Mouse (Mus musculus) heart, postnatal 0 days (tissue): ENCODE measurements around the gene Nrcam. TPM values are rescaled to one million over a fixed set of nuclear protein-coding genes. Genes with fewer than 3 reads are reported as not detected.

ENCODE experiments used
- ATAC-seq: fragments of 200-750 bp; cut with Nextera tagmentation; 2 replicates; pipeline ENCODE4 v1.8.0; 2017; ENCODE audit warnings: low read depth, moderate number of reproducible peaks, moderate library complexity; ENCODE audit not compliant: insufficient read depth
- DNase-seq: peaks from one replicate; pipeline ENCODE4 v3.0.0-alpha.2; 2016; ENCODE audit warnings: low spot score
- H3K27ac ChIP-seq: fragments of 300-500 bp; sonication (generic); 2 replicates; pipeline ENCODE4 v1.5.1; 2014; ENCODE audit warnings: low read depth, mild to moderate bottlenecking
- H3K27me3 ChIP-seq: fragments of 300-500 bp; sonication (generic); 2 replicates; pipeline ENCODE4 v1.6.1; 2014; ENCODE audit warnings: low read length, mixed read lengths; ENCODE audit not compliant: control insufficient read depth, insufficient read depth
- H3K36me3 ChIP-seq: fragments of 300-500 bp; sonication (generic); replicated peaks from 2 replicates; pipeline ENCODE4 v1.6.1; 2014; ENCODE audit warnings: low read length, mixed read lengths; ENCODE audit not compliant: control insufficient read depth, insufficient read depth
- H3K4me1 ChIP-seq: fragments of 300-500 bp; sonication (generic); 2 replicates; pipeline ENCODE4 v1.6.1; 2014; ENCODE audit warnings: antibody characterized with exemption; ENCODE audit not compliant: control insufficient read depth, insufficient read depth
- H3K4me2 ChIP-seq: fragments of 300-500 bp; sonication (generic); 2 replicates; pipeline ENCODE4 v1.6.1; 2014; ENCODE audit warnings: low read depth, mild to moderate bottlenecking, low read length, moderate library complexity
- H3K4me3 ChIP-seq: fragments of 300-500 bp; sonication (generic); 2 replicates; pipeline ENCODE4 v1.5.1; 2014; ENCODE audit warnings: low read depth, low read length
- H3K9ac ChIP-seq: fragments of 300-500 bp; sonication (generic); replicated peaks from 2 replicates; pipeline ENCODE4 v1.6.1; 2014; ENCODE audit warnings: low read depth, low read length, mixed read lengths
- H3K9me3 ChIP-seq: fragments of 300-500 bp; sonication (generic); replicated peaks from 2 replicates; pipeline ENCODE4 v1.6.1; 2016; ENCODE audit warnings: low read length; ENCODE audit not compliant: control insufficient read depth
- CTCF ChIP-seq: IDR thresholded peaks from 2 replicates; pipeline ENCODE4 v1.5.1; 2016; ENCODE audit warnings: antibody characterized with exemption, control low read depth, low read depth
- EP300 ChIP-seq: IDR thresholded peaks from 2 replicates; pipeline ENCODE4 v1.6.1; 2016; ENCODE audit warnings: antibody characterized with exemption, low read depth
- WGBS: fragments of 180-500 bp; shearing (Covaris S2); extraction: QIAGEN DNeasy Blood & Tissue Kit; methylation state at CpG from one replicate; pipeline ENCODE4 v1.1.7; 2014; 5-methylcytosine and 5-hydroxymethylcytosine counted together
- polyA plus RNA-seq: library from polyadenylated mRNA; unstranded; fragments of >200 nt; fragmentation: Nextera tagmentation; extraction: Ambion mirVana; gene quantifications from 2 replicates; pipeline ENCODE4 v1.2.1, GENCODE M21; 2015
- total RNA-seq: library from RNA; depleted of rRNA; stranded (reverse); fragments of >200 nt; gene quantifications from 2 replicates; pipeline ENCODE4 v1.2.3, GENCODE M21; 2014; ENCODE audit warnings: low replicate concordance

Gene Nrcam
- total and polyA plus RNA-seq, 2 experiments from 2014 or later: 0.20 to 5.0 TPM

DNA sequence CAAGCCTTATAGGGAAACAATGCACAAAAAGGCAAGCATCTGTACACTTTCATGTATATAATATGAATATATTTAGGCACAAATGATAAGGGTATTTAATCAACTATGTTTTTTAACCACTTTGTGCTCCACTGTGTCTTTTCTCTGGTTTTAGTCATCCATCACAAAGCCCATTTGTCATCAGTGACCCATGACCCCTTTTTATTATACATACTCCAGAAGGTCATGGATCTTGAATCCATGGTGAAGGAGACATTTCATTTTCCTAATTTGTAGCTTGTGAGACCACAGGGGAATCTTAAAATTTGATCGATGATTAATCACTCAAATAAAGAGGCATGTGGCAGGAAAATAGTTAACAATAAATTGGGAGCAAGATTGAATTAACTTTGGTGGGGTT is 29.2 kb downstream of the Nrcam start:
- no peak for DNase-seq
- no peaks in the 10 kb centered on the region for H3K36me3 ChIP-seq
- H3K27ac ChIP-seq: no peak overlapping the region
- H3K9me3 ChIP-seq: no peaks in the 10 kb centered on the region
- H3K4me3 ChIP-seq: no peak overlapping the region
- no peak for TF ChIP-seq CTCF
- TF ChIP-seq EP300: no peak
- H3K4me1 ChIP-seq: no peaks in the 10 kb centered on the region
- 85% methylated on average over 1 of the region's 1 CpGs for WGBS
- no peaks in the 10 kb centered on the region for H3K27me3 ChIP-seq
- ATAC-seq: no peak
- H3K9ac ChIP-seq: no peak overlapping the region
- no peak overlapping the region for H3K4me2 ChIP-seq

DNA sequence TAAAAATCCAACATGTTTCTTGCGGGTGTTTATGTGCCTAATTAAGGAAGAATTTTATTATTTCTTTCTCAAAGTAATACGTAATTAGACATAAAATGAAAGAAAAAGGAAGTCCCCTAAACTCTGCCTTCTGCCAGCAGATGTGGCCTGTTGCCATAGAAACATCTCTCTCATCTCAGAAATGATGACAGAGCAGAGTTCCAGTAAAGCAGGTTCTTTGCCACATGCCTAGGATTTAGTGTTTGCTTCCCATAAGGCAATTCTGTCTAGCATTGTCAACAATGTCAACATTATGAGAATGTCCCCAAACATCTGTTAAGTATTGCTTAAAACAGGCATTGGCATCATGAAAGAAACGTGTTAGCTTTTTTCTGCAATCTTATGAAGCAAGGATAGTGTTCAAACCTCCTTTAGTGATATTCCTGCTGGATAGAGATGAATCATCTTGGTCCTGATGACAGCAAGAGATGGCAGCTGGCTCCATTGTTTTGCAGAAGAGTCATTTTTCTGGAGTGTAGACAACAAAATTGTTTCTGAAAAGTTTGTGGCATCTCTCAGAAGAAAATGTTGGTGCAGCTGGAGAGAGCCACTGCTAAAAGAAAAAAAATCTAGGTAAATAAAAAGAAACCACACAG is 42.5 kb downstream of the Nrcam start:
- 63% methylated on average over 3 of the region's 3 CpGs for WGBS
- DNase-seq (no peak), ATAC-seq (no peak)
- Histone ChIP-seq H3K27ac (no peak overlapping the region), H3K4me2 (no peak overlapping the region), H3K9ac (no peak overlapping the region), H3K4me3 (no peak overlapping the region), H3K4me1 (no peaks in the 10 kb centered on the region), H3K36me3 (no peaks in the 10 kb centered on the region), H3K9me3 (no peaks in the 10 kb centered on the region), H3K27me3 (no peaks in the 10 kb centered on the region)
- TF ChIP-seq EP300 (no peak), CTCF (no peak)

DNA sequence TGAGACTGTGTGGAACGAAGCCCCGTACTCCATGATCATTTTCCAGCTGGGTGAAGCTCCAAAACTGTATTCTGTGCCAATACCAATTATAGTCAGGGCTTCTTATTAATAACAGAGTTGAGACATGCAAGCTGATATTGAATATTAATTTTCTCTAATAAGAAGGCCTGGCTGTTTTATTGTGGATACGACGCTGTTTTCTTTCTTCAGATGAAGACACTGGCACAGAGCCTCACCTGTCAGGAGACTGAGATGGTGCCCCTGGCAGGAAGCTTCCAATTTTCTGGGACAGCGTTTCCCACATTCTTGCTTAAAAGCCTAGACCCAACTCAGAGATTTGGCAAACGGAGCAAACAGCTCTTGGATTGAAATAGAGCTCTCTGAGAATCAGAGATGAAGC is 47.3 kb downstream of the Nrcam start:
- Histone ChIP-seq H3K4me1 (no peaks in the 10 kb centered on the region), H3K4me2 (no peak overlapping the region), H3K9me3 (no peaks in the 10 kb centered on the region), H3K27ac (no peak overlapping the region), H3K4me3 (no peak overlapping the region), H3K27me3 (no peaks in the 10 kb centered on the region), H3K9ac (no peak overlapping the region), H3K36me3 (no peaks in the 10 kb centered on the region)
- no peak for TF ChIP-seq EP300
- TF ChIP-seq CTCF: no peak
- DNase-seq (no peak), ATAC-seq (no peak)
- WGBS: 83% methylated on average over 6 of the region's 6 CpGs

DNA sequence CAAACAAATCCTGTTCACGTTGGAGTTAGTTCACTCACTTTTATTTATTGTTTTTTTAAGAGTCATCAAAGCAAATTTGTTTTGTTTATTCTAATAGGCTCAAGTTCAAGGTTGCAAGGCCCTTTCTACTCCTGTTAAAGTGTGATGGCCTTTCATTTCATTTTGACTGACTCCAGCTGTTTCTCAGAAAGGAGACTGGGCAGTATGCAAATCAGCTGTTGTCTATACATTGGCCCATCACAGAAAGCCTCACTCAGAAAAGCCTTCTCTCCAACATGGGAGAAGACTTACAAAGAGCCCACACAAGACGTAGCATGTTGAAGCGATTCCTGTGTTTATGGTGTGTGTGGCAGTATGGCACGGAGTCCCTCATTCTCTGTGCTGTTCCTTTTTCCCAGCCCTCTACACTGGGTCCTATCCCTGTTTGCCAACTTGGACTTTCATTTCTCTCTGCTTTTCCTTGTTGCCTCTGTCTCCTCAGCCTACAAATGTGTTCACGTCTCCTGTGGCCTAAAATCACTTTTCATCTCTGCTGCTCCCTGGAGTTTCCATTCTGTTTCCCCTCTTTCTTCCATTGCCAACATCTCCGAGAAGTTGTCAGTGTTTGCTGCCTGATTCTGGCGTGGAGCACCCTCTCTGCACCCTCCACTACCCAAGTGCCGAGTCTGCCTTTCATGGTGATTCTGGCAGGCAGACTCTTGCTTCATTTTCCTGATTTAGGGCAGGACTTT is 49.9 kb downstream of the Nrcam start:
- no peak overlapping the region for H3K27ac ChIP-seq
- TF ChIP-seq CTCF (no peak), EP300 (no peak)
- H3K4me3 ChIP-seq: no peak overlapping the region
- no peaks in the 10 kb centered on the region for H3K27me3 ChIP-seq
- no peak overlapping the region for H3K4me2 ChIP-seq
- 72% methylated on average over 8 of the region's 8 CpGs for WGBS
- ATAC-seq: no peak
- H3K9ac ChIP-seq: no peak overlapping the region
- no peaks in the 10 kb centered on the region for H3K36me3 ChIP-seq
- no peak for DNase-seq
- H3K9me3 ChIP-seq: no peaks in the 10 kb centered on the region
- H3K4me1 ChIP-seq: no peaks in the 10 kb centered on the region

DNA sequence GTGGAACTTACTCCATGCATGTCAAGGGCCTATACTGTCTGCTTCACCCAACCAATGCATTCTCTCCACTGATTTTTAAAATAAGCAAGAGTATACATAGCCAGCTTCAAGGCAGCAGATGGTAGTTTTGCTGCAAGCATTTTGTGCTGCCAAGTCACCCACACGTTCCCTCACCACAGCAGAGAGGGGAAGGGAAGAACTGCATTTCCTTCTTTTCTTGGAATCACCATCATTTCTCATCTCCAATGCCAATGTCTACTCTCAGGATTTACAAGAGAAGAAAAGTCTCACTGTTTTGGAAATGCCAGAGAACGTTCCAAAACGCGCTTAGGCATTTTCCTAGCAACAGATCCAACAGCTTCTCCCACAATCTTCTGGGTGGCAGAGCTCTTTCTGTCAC is 52.1 kb downstream of the Nrcam start:
- Histone ChIP-seq H3K9ac (no peak overlapping the region), H3K9me3 (no peaks in the 10 kb centered on the region), H3K4me3 (no peak overlapping the region), H3K4me1 (no peaks in the 10 kb centered on the region), H3K27ac (no peak overlapping the region), H3K27me3 (no peaks in the 10 kb centered on the region), H3K36me3 (no peaks in the 10 kb centered on the region), H3K4me2 (no peak overlapping the region)
- TF ChIP-seq EP300 (no peak), CTCF (no peak)
- WGBS: 78% methylated on average over 4 of the region's 4 CpGs
- ATAC-seq (no peak), DNase-seq (no peak)

DNA sequence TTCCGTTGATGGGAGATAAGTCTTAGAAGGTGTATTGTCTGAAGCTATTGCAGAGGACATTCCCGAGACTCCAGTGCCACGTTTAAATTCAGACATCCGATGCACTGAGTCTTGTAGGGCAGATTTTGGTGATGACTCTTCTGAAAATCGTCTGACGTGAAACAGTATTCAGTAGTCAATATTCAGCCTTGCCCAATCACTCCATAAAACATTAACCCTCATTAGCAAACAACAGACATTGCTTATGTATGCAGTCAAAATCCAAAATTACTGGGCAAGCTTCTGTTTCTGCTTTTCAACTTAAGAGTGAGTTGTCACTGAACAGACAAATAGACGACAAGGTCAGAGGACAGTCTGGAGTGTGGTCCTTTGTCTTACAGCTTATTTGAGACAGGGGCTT is 57.7 kb downstream of the Nrcam start:
- no peaks in the 10 kb centered on the region for H3K4me1 ChIP-seq
- H3K9ac ChIP-seq: no peak overlapping the region
- no peaks in the 10 kb centered on the region for H3K9me3 ChIP-seq
- no peak overlapping the region for H3K27ac ChIP-seq
- no peak overlapping the region for H3K4me3 ChIP-seq
- no peaks in the 10 kb centered on the region for H3K36me3 ChIP-seq
- H3K4me2 ChIP-seq: no peak overlapping the region
- H3K27me3 ChIP-seq: no peaks in the 10 kb centered on the region
- DNase-seq (no peak), ATAC-seq (no peak)
- WGBS: 59% methylated on average over 7 of the region's 7 CpGs
- no peak for TF ChIP-seq CTCF
- TF ChIP-seq EP300: no peak
